Mouse (Mus musculus) lung, postnatal 14 days (tissue): ENCODE measurements around the gene St6galnac3.

Experiments
- DNase-seq: peaks from one replicate; pipeline ENCODE4 v3.0.0; 2021

The St6galnac3 gene

GRCm38 (mm10) chr3:153267397-153267796 lies 457.6 kb downstream of the St6galnac3 start:
- DNase-seq: no peak

- DNase-seq: no peak
These were observed 463.0 kb downstream of the St6galnac3 start for GRCm38 (mm10) chr3:153261985-153262384.

GRCm38 (mm10) chr3:153260225-153260933 lies 464.6 kb downstream of the St6galnac3 start:
- no peak for DNase-seq

GRCm38 (mm10) chr3:153255910-153256309 lies 469.1 kb downstream of the St6galnac3 start:
- DNase-seq: no peak

- DNase-seq: no peak
These were observed 473.3 kb downstream of the St6galnac3 start for GRCm38 (mm10) chr3:153251653-153252052.

DNA sequence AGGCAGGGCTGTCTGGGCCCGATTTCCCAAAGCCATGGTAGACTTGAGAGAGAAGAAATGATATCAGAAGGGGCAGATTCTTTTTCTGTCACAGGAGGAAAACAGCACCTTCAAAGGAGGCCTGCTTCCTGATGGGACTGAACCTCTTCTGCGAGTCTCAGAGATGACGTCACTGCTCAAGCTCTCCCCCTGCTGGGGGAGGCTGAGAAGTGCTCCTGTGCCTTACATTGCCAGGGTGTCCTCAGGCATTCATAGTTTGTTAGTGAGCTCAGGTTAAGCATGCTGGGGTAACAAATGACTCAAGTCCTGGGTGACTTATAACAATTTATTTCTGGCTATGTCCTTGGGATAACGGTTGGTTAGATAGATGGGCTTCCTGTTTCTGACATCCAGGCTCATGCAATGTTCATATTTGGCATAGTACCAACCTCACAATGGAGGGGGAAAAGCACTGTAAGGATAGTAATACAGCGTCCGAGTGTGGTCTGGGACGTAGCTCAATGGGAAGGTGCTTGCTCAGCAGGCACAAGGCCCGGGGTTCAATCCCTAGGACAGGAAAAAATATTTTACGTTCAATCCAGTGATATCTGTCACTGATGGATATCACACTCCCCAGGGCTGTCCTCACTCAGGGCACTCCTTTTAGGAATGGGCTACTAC lies 474.2 kb downstream of the St6galnac3 start:
- DNase-seq: peak; percentile 85

DNA sequence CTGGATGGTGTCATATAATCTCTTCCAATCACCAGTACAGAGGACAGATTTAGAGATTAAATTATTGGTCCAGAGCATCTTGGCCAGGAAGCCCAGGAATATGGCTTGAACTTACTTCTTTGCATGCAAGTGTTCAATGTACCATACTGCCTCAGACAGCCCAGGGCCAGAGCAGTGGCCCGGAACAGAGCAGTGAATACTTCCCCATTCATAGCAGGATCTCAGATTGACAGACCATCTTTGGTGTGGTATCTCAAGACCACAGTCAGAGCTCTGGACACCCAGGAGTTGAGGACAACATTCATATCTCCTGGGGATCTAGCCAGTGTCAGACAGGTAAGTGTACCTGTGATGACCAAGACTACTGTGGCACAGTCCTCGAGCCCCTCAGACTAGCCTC lies 476.1 kb downstream of the St6galnac3 start:
- DNase-seq: no peak

GRCm38 (mm10) chr3:153248029-153248428 lies 476.9 kb downstream of the St6galnac3 start:
- no peak for DNase-seq

DNA sequence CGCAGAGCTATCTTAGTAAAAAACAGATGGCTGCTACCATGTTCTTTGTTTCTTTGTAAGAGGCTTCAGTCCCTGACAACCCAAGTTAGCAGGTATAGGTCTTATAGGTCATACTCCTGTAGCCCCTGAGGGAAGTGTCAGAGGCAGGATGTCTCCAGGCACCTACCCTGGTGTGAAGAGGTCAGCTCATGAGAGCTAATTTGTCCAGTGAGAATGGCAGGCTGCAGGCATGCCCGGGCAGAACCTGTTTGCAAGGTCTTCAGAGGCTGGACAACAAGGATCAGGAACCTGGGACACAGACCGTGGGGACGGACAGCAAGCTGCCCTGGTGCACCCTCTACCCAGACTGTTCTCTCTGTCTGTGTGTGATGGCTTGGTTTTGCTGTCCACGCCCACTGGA lies 482.4 kb downstream of the St6galnac3 start:
- no peak for DNase-seq

DNA sequence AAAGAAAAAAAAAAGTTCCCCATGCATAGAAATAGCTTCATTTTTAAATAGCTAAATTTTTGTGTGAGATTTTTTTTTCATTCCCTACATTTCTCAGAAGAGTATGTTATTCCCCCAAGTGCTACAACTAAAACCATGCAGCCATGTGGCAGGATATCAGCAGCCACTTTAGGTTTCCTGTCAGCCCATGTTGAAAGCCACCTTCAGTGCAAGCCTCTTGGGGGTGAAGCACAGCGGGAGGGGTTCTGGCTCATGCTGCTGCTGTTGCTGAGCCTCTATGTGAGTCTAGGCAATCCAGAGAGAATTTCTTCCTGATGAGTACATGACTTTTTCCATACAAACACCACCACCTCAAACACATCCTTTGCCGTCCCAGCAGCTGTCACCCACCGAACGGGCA lies 483.8 kb downstream of the St6galnac3 start:
- DNase-seq: no peak

DNA sequence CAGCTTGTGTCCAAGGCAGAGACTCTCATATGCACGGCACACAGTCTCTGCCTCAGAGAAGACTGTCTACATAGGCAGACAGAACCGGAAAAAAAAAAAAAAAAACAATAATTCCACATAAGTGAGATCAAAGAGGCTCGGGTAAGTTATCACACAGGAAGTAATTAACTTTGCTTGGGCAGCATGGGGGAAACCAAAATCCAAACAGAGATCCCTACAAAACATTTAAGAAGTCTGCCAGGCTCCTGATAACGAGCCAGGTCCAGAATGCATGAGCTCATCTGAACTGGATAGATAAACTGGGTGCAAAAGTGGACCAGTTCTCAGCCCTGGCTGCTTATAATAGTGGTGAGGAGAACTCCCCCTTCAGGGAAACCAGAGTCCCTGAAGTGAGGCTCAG lies 484.6 kb downstream of the St6galnac3 start:
- peak; percentile 50 for DNase-seq

DNA sequence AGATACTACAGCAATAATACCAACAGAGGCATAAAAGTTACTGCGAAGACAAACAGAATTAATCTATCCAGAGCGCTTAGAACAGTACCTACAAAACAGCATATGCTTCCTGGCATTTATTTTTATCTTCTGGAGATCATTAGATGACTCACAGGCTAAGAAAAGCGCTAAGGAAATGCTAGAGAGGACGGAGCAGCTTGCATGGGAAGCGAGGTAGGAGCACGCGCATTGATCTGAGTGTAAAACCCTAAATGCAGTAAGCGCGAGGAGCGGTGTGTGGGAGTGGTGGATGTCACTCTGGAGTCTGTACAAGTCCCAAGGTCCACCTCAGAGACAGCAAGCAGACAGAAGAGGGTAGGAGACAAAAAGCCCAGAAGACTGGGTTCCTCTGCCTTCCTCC lies 486.6 kb downstream of the St6galnac3 start:
- no peak for DNase-seq

GRCm38 (mm10) chr3:153236262-153236661 lies 488.7 kb downstream of the St6galnac3 start:
- no peak for DNase-seq

GRCm38 (mm10) chr3:153222611-153223402 lies 502.2 kb downstream of the St6galnac3 start:
- no peak for DNase-seq

- no peak for DNase-seq
These were observed 505.6 kb downstream of the St6galnac3 start for GRCm38 (mm10) chr3:153219391-153219790.

DNA sequence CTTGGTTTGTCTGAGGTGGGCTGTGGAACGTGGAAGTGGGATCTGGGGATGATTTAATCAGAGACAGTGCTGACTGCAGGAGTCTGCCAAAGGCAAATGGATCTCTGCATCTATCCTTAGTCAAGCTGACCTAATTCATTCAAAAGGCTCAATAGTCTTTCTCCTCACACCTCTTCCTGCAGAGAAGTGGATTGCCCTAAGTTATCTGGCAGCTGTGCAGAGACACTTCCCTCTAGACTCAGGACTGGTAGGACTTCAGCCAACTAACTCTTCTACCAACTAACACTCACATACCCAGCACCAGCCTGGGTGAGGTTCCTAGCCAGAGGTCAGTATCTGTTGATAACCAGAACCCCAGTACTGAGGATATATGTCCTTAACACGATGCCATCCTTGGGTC lies 516.8 kb downstream of the St6galnac3 start:
- DNase-seq: no peak

- DNase-seq: no peak
These were observed 520.9 kb downstream of the St6galnac3 start for GRCm38 (mm10) chr3:153204046-153204445.

DNA sequence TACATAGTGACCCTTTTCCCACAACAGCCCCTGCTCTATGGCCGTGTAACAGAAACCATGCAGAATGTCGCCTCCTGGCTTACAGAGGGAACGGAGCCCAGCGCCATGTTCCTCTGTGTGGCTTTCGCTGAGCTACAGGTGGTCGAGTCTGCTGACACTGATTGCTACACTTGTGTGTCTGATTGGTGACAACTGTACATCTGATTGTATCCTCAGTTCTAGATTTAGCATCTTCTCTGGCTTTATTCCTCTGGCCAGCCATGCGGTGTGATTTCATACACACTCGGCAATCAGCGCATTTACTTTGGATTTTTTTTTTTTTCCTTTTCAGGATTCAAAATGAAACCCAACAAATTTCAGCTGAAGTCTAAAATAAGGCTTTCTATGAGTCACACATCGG lies 523.1 kb downstream of the St6galnac3 start:
- no peak for DNase-seq

GRCm38 (mm10) chr3:153200801-153201200 lies 524.2 kb downstream of the St6galnac3 start:
- DNase-seq: no peak

GRCm38 (mm10) chr3:153200076-153200475 lies 524.9 kb downstream of the St6galnac3 start:
- no peak for DNase-seq

DNA sequence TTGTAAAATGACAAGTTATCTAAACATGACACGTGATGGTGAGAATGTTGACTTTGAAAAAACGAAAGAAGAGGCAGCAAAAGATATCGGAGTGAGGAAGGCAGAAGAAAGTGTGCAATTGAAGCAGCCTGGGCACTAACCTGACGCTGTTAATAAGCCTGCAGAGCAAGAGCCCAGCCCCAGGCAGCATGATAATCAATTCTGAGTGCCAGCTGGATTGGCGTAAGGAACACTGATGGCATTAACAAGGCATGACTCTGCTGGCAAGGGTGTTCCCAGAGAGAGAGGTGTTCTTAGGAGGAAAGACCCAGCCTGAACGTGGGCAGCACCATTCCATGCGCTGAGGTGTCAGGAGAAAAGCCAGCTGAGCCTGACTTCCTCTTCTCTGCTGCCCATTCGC lies 525.7 kb downstream of the St6galnac3 start:
- no peak for DNase-seq

GRCm38 (mm10) chr3:153198514-153198913 lies 526.5 kb downstream of the St6galnac3 start:
- no peak for DNase-seq

GRCm38 (mm10) chr3:153193025-153193424 lies 531.9 kb downstream of the St6galnac3 start:
- no peak for DNase-seq

GRCm38 (mm10) chr3:153190742-153191141 lies 534.2 kb downstream of the St6galnac3 start:
- DNase-seq: no peak
